Mouse (Mus musculus) heart, postnatal 0 days (tissue): Measurements from ENCODE around the gene Ptgs1. TPM values are rescaled to one million over a fixed set of nuclear protein-coding genes. Genes with fewer than 3 reads are reported as not detected.
A peak's percentile ranks its signal among the peaks of the same experiment; 100 is the strongest.

Source experiments
- ATAC-seq: fragments of 200-750 bp; cut with Nextera tagmentation; 2 replicates; pipeline ENCODE4 v1.8.0; 2017; ENCODE audit warnings: low read depth, moderate number of reproducible peaks, moderate library complexity; ENCODE audit not compliant: insufficient read depth
- DNase-seq: peaks from one replicate; pipeline ENCODE4 v3.0.0-alpha.2; 2016; ENCODE audit warnings: low spot score
- H3K27ac ChIP-seq: fragments of 300-500 bp; sonication (generic); 2 replicates; pipeline ENCODE4 v1.5.1; 2014; ENCODE audit warnings: low read depth, mild to moderate bottlenecking
- H3K27me3 ChIP-seq: fragments of 300-500 bp; sonication (generic); 2 replicates; pipeline ENCODE4 v1.6.1; 2014; ENCODE audit warnings: low read length, mixed read lengths; ENCODE audit not compliant: control insufficient read depth, insufficient read depth
- H3K36me3 ChIP-seq: fragments of 300-500 bp; sonication (generic); replicated peaks from 2 replicates; pipeline ENCODE4 v1.6.1; 2014; ENCODE audit warnings: low read length, mixed read lengths; ENCODE audit not compliant: control insufficient read depth, insufficient read depth
- H3K4me1 ChIP-seq: fragments of 300-500 bp; sonication (generic); 2 replicates; pipeline ENCODE4 v1.6.1; 2014; ENCODE audit warnings: antibody characterized with exemption; ENCODE audit not compliant: control insufficient read depth, insufficient read depth
- H3K4me2 ChIP-seq: fragments of 300-500 bp; sonication (generic); 2 replicates; pipeline ENCODE4 v1.6.1; 2014; ENCODE audit warnings: low read depth, mild to moderate bottlenecking, low read length, moderate library complexity
- H3K4me3 ChIP-seq: fragments of 300-500 bp; sonication (generic); 2 replicates; pipeline ENCODE4 v1.5.1; 2014; ENCODE audit warnings: low read depth, low read length
- H3K9ac ChIP-seq: fragments of 300-500 bp; sonication (generic); replicated peaks from 2 replicates; pipeline ENCODE4 v1.6.1; 2014; ENCODE audit warnings: low read depth, low read length, mixed read lengths
- H3K9me3 ChIP-seq: fragments of 300-500 bp; sonication (generic); replicated peaks from 2 replicates; pipeline ENCODE4 v1.6.1; 2016; ENCODE audit warnings: low read length; ENCODE audit not compliant: control insufficient read depth
- CTCF ChIP-seq: IDR thresholded peaks from 2 replicates; pipeline ENCODE4 v1.5.1; 2016; ENCODE audit warnings: antibody characterized with exemption, control low read depth, low read depth
- EP300 ChIP-seq: IDR thresholded peaks from 2 replicates; pipeline ENCODE4 v1.6.1; 2016; ENCODE audit warnings: antibody characterized with exemption, low read depth
- WGBS: fragments of 180-500 bp; shearing (Covaris S2); extraction: QIAGEN DNeasy Blood & Tissue Kit; methylation state at CpG from one replicate; pipeline ENCODE4 v1.1.7; 2014; 5-methylcytosine and 5-hydroxymethylcytosine counted together
- polyA plus RNA-seq: library from polyadenylated mRNA; unstranded; fragments of >200 nt; fragmentation: Nextera tagmentation; extraction: Ambion mirVana; gene quantifications from 2 replicates; pipeline ENCODE4 v1.2.1, GENCODE M21; 2015
- total RNA-seq: library from RNA; depleted of rRNA; stranded (reverse); fragments of >200 nt; gene quantifications from 2 replicates; pipeline ENCODE4 v1.2.3, GENCODE M21; 2014; ENCODE audit warnings: low replicate concordance

Ptgs1 gene
- total and polyA plus RNA-seq, 2 experiments from 2014 or later: 21.6 to 49.7 TPM

DNA sequence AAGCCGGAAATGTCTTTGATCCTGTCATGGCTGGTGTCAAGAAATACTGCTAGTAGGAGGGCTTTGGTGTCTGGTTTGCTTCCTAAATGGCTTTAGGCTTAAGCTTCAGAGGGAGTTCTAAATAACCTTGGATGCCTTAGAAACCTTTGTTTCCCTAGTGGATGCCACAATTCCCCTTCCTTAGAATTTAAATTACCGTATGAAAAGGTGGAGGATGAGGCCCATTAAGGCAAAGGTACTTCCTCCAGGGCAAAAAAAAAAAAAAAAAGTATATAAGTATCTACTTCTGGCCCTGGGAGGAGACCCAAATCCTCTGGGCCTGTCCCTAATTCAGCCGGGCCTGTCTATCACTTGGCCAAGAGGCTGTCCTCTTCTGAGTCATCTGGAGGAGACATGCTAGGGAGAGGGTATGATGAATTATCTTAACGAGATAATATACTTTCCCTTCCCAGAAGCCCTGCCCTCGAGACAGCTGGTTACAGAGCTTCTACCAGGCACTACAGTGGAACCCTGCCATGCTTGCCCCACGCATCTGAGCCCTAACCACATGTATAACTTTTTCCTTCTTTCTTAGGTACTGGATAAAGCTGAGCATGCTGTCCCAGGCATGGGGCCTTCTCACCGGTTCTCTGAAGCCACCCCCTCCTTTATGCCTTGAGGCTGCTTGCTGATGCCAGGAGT is 7.9 kb upstream of the Ptgs1 start:
- no peaks in the 10 kb centered on the region for H3K9me3 ChIP-seq
- no peaks in the 10 kb centered on the region for H3K36me3 ChIP-seq
- H3K4me3 ChIP-seq: no peak overlapping the region
- 65% methylated on average over 7 of the region's 7 CpGs for WGBS
- DNase-seq: no peak
- H3K4me1 ChIP-seq: peaks cover 14% of the 10 kb centered on the region
- no peak overlapping the region for H3K4me2 ChIP-seq
- ATAC-seq: no peak
- no peak for TF ChIP-seq CTCF
- no peak for TF ChIP-seq EP300
- H3K9ac ChIP-seq: no peak overlapping the region
- H3K27ac ChIP-seq: no peak overlapping the region
- H3K27me3 ChIP-seq: no peaks in the 10 kb centered on the region

GRCm38 (mm10) chr2:36223436-36223835 is 6.8 kb upstream of the Ptgs1 start:
- ATAC-seq (no peak), DNase-seq (no peak)
- H3K27ac ChIP-seq: no peak overlapping the region
- H3K9ac ChIP-seq: no peak overlapping the region
- H3K36me3 ChIP-seq: no peaks in the 10 kb centered on the region
- no peak for TF ChIP-seq CTCF
- no peak for TF ChIP-seq EP300
- H3K4me1 ChIP-seq: peaks cover 4% of the 10 kb centered on the region; the same call in 1 of the 2 replicates
- no peak overlapping the region for H3K4me3 ChIP-seq
- no peaks in the 10 kb centered on the region for H3K9me3 ChIP-seq
- no peaks in the 10 kb centered on the region for H3K27me3 ChIP-seq
- H3K4me2 ChIP-seq: no peak overlapping the region

GRCm38 (mm10) chr2:36224153-36224552 is 6.1 kb upstream of the Ptgs1 start:
- H3K36me3 ChIP-seq: no peaks in the 10 kb centered on the region
- H3K9me3 ChIP-seq: no peaks in the 10 kb centered on the region
- H3K27ac ChIP-seq: no peak overlapping the region
- no peak overlapping the region for H3K4me2 ChIP-seq
- TF ChIP-seq CTCF (no peak), EP300 (no peak)
- H3K4me1 ChIP-seq: peaks cover 4% of the 10 kb centered on the region; the same call in 1 of the 2 replicates
- ATAC-seq (peak; percentile 18; the same call in 1 of the 2 replicates), DNase-seq (no peak)
- no peak overlapping the region for H3K4me3 ChIP-seq
- H3K9ac ChIP-seq: no peak overlapping the region
- no peaks in the 10 kb centered on the region for H3K27me3 ChIP-seq
- 59% methylated on average over 7 of the region's 7 CpGs for WGBS

GRCm38 (mm10) chr2:36224599-36224998 is 5.6 kb upstream of the Ptgs1 start:
- H3K4me2 ChIP-seq: no peak overlapping the region
- H3K27me3 ChIP-seq: no peaks in the 10 kb centered on the region
- WGBS: 8% methylated on average over 2 of the region's 2 CpGs
- H3K4me1 ChIP-seq: peaks cover 4% of the 10 kb centered on the region; the same call in 1 of the 2 replicates
- ATAC-seq (peak; percentile 52), DNase-seq (no peak)
- H3K36me3 ChIP-seq: no peaks in the 10 kb centered on the region
- no peak overlapping the region for H3K27ac ChIP-seq
- H3K9me3 ChIP-seq: no peaks in the 10 kb centered on the region
- H3K4me3 ChIP-seq: no peak overlapping the region
- H3K9ac ChIP-seq: no peak overlapping the region
- TF ChIP-seq CTCF (no peak), EP300 (no peak)

GRCm38 (mm10) chr2:36230967-36231366 is 741 bp downstream of the Ptgs1 start:
- no peaks in the 10 kb centered on the region for H3K27me3 ChIP-seq
- H3K9me3 ChIP-seq: no peaks in the 10 kb centered on the region
- peak overlapping the region; percentile 82 for H3K4me2 ChIP-seq
- H3K4me3 ChIP-seq: peak overlapping the region; percentile 52
- peak overlapping the region; percentile 43; the same call in 1 of the 2 replicates for H3K27ac ChIP-seq
- peaks cover 19% of the 10 kb centered on the region for H3K4me1 ChIP-seq
- 29% methylated on average over 8 of the region's 10 CpGs for WGBS
- H3K9ac ChIP-seq: peak overlapping the region; percentile 47
- no peak for TF ChIP-seq CTCF
- TF ChIP-seq EP300: no peak
- H3K36me3 ChIP-seq: no peaks in the 10 kb centered on the region
- DNase-seq (no peak), ATAC-seq (no peak)
